Mouse (Mus musculus) liver, adult 2 months (tissue): ENCODE measurements around the gene Pknox2.

Experiments used
- CTCF ChIP-seq: fragments of 200-500 bp; IDR thresholded peaks from 2 replicates; pipeline ENCODE4 v1.5.1; 2011; ENCODE audit warnings: low read depth, low read length, control low read depth
- POLR2A ChIP-seq: fragments of 200-500 bp; IDR thresholded peaks from 2 replicates; pipeline ENCODE4 v1.6.1; 2011; ENCODE audit warnings: low read length, control low read depth; ENCODE audit not compliant: insufficient read depth; ENCODE audit errors: extremely low read depth

- TF ChIP-seq CTCF (peak; percentile 42), POLR2A (no peak)
Measured at GRCm38 (mm10) chr9:36970651-36971050, 176.6 kb downstream of the Pknox2 start.
